Mouse (Mus musculus) ZHBTc4 (cell line): ENCODE data around the gene St6galnac6.

Source experiments
- DNase-seq: peaks from one replicate; pipeline ENCODE4 v3.0.0-alpha.2; 2011; ENCODE audit warnings: low read depth, low spot score

The St6galnac6 gene

DNA sequence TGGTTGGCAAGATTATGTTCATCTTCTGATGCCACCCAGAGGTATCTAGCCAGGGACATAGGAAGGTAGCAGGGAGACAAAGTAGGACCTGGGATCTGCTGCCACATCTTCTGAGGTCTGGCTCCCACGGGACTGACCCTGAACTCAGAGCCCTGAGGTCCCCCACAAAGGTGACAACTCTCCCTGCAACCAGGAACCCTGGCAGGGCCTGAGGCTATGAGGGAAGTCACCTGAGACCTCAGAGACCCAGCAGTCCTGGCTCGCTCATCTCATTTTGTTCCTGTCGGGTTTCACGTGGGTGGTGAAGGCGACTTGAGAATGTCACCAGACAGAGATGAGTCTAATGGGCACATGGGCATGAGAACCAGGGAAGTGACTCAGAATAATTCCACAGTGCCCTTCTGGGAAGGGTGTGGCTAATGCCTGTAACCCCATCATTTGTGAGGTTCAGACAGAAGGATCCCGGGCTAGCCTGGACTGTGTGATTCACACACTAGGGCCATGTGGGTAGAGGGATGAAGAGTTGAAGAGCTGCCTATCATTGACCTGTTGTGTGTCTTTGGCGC, 14.3 kb upstream of the St6galnac6 start:
- no peak for DNase-seq

DNA sequence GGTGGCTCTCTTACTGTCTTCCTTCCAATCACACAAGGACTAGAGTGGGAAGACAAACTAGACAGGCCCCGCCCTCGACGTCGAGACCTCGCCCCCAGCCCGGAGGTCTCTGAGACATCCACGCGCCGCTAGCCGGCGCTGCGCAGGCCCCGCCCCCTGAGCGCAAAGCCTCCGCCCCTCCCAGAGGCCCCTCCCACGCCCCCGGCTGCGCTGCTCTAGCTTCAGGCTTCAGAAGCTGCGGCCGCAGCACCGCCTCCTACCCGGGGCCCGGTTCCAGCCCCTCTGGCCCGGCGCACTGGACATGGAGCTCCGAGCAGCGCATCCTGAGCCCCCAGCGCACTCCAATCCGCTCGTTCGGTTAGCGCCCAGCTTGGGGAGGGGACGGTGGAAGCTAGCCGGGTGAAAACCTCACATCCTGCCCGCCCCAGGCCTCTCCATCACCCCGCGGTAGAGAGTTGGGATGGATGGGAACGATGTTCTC, 12.6 kb upstream of the St6galnac6 start, which contains the start of gene St6galnac4:
Gene St6galnac4 (plus strand): TSS at position 225 of the 481 bp plus-strand sequence.
- peak; percentile 99 for DNase-seq

DNA sequence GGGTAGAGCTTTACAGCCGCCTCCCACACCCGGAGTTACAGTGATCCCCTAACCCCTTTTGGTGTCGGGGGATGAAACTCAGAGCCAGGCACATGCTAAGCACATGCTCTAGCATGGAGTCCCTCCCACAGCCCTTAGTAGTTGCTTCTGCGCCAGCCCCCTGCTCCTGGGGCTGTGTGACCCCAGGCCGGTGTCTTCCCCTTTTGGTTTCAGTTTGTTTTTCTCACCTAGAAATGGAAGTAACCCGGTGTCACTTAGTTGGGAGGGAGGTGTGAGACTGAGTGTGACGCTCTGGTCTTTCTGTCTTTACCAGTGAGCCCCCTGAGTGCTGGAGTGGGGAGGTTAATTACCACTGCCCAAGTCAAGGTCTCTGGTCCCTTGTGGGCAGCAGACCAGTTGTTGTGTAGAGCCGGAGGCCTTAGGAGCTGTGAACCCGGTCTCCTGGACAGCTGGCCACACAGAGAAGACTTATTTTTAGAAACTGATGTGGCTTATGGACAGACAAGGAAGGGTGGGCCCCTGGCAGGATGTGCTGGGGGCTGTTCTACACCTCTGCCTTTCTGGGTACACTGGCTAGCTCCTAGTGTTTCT, 11.7 kb upstream of the St6galnac6 start:
- DNase-seq: no peak

- no peak for DNase-seq
Observed at GRCm38 (mm10) chr2:32589213-32589795, 10.2 kb upstream of the St6galnac6 start.

DNA sequence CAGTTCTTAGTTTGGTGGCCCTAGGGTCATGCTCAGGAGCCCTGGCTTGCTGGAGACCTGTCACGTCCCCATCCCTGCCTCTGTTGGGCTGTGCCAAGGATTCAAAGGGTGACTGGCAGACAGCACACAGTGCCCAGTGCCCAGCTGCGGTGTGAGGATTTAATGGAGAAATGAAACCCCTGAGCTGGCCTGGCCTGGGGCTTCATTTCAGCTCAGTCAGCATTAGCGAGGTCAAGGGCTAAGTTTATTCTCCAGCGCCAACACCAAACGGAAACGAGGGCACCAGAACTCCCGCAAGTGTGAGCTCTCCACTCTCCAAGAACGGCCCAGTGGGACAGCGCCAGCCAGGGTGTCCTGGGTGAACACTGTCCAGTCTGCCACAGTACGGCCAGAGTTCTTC, 9.3 kb upstream of the St6galnac6 start:
- no peak for DNase-seq

DNA sequence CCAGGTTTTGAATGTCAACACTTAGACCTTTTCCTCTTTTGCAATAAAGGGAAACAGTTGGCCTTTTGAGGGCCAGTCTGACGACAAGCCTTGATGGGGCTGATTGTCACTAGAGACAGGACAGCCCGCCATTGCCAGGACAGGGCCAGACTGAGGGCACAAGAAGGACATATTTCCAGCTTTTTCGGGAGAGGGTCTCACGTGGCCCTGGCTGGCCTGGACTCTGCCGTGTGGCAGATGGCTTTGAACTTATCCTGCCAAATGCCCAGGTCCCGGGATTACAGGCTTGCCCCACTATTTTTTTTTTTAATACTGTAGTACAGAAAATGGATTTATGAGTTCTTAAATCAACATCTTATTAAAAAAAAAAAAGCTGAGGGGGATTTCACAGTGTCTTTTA, 8.3 kb upstream of the St6galnac6 start:
- no peak for DNase-seq

- DNase-seq: no peak
Observed at GRCm38 (mm10) chr2:32596725-32597124, 2.8 kb upstream of the St6galnac6 start.

DNA sequence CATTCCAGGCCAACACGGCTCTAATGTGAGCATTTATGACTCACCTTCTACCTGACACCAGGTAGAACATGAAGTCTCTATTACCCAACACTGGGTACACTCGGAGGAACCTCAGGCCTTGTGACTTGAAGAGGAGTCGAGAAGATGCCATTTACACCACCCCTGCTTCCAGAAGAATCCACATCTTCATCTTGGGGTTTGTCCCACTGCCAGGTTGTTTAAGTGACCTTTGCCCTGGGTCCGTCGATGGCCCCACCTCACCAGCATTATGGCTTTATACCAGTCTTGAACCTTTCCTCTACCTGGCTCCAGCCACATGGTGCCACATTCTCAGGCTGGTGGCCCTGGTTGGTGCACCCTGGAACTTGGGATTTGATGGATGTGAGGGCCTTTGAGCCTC, 2.3 kb upstream of the St6galnac6 start:
- no peak for DNase-seq

DNA sequence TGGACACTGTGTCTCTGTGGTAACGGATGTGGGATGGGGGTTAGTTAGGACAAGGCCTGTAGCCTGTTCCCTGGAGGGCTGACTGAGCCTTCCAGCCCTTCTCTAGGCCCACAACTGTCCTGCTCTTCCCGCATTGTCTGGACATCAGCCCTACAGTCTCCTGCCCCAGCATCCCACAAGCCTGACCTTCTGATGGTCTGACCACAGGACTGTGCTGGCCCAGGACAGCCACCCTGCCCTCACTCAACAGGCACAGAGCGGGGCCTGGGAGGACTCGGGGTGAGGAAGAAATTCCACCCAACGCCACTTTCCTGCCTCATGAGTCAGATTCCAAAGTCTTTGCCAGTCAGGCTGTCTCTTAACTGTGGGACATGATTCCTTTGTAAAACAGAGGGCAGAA, 1.8 kb upstream of the St6galnac6 start:
- DNase-seq: no peak

- no peak for DNase-seq
Observed at GRCm38 (mm10) chr2:32598506-32598905, 1.0 kb upstream of the St6galnac6 start.

DNA sequence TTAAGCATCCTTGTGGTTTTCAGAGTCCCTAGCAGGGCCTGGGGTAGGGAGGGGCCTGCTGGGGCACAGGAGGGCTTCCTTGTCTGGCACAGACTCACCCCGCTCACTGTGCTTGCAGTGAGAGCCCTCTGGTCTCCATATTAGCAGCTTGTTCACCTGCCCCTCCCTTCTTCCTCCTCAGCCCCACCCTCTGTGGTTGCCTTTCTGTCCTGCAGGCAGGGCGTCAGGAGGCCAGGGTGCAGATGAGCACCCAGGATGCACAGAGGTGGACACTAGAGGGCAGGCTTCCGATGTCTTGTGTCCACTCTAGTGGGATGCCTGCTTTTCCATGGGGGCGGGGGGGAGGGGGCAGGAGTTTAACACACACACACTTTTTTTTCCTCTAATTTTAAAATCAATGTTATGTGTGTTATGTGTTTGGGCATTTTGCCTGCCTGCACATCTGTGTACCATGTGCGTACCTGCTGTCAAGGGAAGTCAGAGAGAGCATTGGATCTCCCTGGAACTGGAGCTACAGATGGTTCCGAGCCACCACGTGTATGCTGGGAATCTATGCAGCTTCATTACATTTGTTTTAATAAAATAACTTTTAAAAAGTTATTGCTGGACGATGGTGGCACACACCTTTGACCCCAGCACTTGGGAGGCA, 2.0 kb downstream of the St6galnac6 start:
- DNase-seq: peak; percentile 73

GRCm38 (mm10) chr2:32602600-32603054, 3.1 kb downstream of the St6galnac6 start:
- peak; percentile 93 for DNase-seq

GRCm38 (mm10) chr2:32604631-32605030, 5.1 kb downstream of the St6galnac6 start:
- no peak for DNase-seq

- DNase-seq: peak; percentile 94
Observed at GRCm38 (mm10) chr2:32606161-32607142, 6.9 kb downstream of the St6galnac6 start.

GRCm38 (mm10) chr2:32607262-32607947, 7.9 kb downstream of the St6galnac6 start:
- peak; percentile 59 for DNase-seq

- peak; percentile 79 for DNase-seq
Observed at GRCm38 (mm10) chr2:32608141-32608777, 8.8 kb downstream of the St6galnac6 start.

- peak; percentile 56 for DNase-seq
Observed at GRCm38 (mm10) chr2:32608778-32609435, 9.4 kb downstream of the St6galnac6 start.

DNA sequence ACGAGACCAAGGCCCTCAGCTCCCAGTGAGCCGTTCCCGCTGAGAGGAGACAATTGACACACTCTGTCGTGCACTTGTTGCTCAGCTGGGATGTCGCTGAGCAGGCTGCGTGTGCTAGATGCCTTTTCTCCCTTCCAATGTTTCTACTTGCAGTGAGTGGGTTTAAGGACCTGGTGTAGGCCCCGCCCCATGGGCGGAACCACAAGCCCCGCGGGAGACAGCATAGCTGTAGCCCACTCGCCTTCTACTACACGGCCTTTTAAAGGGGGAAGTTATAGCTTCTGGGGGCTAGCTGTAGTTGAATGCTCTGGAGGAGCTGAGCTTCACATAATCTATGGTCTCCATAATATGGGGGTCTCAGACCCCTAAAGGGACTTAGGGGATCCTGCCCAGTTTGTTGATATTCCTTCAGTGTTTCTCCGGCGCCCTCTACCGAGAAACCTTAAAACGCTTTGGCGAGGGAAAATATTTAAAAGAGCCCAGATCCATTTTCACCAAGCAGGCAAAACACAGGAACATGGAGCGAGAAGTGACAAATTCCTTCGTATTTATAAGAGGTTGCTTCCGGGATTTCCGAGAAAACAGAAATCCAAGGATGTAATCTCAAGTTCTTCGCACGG, 11.2 kb downstream of the St6galnac6 start:
- DNase-seq: peak; percentile 83

DNA sequence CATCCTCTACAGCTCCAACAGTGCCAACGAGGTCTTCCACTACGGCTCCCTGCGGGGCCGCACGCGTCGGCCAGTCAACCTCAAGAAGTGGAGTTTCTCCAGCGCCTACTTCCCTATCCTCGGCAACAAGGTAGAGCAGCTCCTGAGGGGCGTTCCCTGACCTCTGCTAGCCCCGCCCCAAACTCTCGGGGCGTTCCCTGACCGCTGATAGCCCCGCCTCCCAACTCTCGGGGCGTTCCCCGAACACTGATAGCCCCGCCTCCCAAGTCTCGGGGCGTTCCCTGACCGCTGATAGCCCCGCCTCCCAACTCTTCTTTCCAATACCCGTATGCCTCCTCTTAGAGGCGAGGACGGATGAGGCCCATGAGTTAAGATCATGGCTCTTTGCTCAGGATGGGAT, 12.8 kb downstream of the St6galnac6 start:
- peak; percentile 95 for DNase-seq
